Mouse (Mus musculus): ENCODE measurements around the gene a.

- TF ChIP-seq MYOG (IDR thresholded peaks at IDR 0.05; ENCODE audit: control insufficient read depth, extremely low read depth, insufficient read length) (no peak), CTCF (IDR thresholded peaks at IDR 0.05; ENCODE audit: control insufficient read depth, insufficient read depth, insufficient read length) (no peak), MAX (IDR thresholded peaks at IDR 0.05) (no peak), MYOD1 (IDR thresholded peaks at IDR 0.05; ENCODE audit: control insufficient read depth, insufficient read length, low read depth) (no peak), CEBPB (IDR thresholded peaks at IDR 0.05; ENCODE audit: low read depth) (no peak)
These were observed 41.9 kb upstream of the a start for GRCm38 (mm10) chr2:154749046-154750036.
